Mouse (Mus musculus) embryo, embryonic 10.5 days (tissue): ENCODE measurements around the gene Snn.

Experiments used
- DNase-seq: peaks from one replicate; pipeline ENCODE4 v3.0.0-alpha.2; 2015; ENCODE audit warnings: low spot score

Snn gene

DNA sequence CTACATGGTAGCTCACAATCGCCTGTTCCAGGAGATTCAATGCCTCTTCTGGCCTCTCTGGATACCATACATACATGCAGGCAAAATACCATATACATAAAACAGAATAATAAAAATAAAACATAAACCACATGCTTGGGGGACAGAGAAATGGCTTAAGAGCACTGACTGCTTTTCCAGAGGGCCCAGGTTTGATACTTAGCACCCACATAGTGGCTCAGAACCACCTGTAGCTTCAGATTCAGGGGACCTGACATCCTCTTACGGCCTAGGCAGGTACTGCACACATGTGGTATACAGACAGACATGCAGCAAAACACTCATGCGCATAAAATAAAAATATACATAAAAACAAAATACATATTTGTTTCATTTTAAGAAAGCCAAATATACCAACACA is 25.6 kb downstream of the Snn start:
- no peak for DNase-seq

DNA sequence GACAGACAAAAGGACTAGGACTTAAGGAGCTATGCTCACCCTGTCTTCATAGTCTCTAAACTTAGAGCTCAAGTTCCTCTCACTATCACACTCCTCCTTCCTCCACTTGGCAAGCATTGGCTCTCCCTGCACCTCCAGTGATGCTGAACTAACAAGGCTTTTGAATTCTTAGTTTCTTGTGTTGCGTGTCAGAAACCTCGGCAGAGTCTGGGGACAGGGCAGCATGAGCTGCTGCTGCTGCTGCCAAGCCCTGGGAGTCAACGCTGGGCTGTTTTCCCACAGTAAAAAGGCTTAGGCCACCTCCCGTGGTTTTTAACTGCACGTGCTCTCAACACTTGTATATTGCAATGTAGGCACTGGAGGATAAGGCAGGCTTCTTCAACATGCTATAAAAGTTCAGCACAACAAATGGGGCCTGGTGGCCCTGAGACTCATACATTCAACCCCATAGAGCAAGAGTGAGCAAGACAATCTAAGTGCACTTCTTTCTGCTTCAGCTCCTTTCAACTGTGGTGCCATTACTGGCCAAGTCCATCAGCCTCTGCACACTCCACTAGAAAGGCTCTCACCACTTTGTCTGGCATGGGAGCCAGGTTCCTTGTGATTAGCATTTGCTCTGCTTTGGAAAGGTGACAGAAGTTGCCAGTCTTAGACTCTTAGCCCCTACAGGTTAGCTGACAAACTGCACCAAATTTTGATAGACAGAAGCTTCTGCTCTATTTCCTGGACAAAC is 26.3 kb downstream of the Snn start:
- no peak for DNase-seq

DNA sequence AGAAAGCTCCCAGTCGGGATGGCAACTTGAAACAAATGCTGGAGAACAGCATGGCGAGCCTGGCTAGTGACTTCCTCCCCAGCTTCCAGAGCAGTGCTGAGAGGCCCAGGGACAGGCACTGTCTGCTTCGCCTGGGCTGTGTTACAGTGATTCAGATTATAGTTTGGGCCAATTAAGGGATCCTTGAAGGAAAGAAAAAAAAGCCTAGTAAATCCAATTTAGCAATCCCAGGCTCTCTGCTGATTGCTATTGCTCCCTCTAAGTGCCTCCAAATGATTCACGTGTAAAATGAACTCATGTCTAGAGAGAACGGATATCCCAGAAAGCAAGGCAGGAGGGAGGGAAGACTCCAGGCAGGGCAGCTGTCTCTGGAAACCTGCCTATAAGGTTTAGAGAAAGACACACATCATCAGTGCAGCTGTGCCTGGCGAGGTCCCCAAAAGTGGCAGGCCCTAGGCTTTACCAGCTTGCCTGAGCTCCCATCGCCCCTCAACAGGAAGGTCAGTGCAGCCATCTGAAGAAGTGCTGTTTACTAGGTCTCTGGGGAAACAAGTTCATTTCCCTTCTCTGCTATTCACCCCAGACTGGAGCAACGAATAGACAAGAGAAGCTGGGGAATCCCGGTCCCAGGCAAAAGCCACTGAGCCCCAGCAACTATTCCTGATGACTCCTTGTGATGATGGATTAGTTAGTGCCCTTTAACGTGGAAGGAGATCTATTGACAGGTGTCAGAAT is 30.3 kb downstream of the Snn start:
- DNase-seq: no peak

DNA sequence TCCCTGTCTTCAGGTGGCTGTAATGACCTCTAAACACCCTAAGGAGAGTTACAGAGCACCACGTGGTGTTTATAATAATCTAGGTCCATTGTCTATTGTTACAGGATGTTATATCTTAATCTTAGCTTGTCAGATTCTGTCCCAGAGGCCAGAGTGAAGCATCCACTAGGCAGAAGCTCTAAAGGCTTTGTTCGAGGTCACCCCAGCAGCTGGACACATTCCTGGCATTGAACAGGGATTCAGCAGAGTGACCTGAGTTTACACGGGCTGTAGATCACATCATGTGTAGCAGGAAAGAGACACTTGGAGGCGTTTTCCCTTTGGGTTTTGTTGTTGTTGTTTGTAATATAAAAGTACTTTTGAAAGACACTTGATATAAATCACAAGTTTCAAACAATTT is 31.3 kb downstream of the Snn start:
- no peak for DNase-seq

DNA sequence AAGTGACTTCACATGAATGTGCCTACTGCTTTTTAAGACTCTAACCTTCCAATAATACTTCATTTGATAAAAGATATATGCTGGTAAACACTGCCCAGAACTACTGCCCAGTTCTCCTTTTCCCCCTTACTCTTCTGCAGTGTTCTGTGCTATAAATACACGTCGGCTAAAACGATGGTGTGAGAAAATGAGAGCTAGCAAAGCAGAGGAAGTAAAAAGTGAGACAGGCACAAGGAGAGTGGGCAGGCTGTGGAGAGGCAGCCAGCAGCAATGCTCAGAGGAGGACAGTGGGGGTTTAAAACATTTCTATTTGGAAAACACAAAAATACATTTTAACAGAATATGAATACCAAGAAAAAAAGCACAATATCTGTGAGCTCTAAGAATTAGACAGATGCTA is 31.8 kb downstream of the Snn start:
- no peak for DNase-seq

DNA sequence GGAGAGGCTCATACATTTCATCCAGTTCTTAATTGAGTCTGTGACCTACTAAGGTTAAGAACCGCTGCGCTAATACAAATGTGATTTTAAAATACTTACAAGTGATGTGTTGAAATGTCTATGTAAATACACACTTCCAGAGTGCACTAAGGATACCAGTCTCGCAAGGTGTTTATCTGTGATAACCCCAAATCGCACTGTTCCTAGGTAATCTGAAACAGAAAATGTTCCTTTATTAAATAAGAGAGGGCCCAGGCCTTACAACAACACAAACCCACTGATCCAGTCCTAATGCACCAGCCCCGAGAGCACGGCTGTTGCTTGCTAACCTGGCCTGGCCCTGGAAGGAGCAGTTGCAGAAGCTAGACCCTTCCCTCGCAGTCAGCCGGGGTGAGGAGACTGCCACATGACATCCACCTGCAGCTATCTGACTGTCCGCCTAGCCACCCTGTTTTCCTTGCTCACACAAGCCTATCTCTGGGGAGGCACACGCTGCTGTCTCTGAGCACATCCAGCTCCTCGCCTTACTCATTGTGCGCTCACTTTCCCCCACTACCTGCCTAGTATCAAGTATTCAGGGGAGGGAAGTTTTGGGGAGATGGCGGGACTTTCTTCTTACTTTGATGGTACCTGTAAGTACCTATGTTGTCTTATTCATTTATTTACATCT is 33.1 kb downstream of the Snn start:
- no peak for DNase-seq

DNA sequence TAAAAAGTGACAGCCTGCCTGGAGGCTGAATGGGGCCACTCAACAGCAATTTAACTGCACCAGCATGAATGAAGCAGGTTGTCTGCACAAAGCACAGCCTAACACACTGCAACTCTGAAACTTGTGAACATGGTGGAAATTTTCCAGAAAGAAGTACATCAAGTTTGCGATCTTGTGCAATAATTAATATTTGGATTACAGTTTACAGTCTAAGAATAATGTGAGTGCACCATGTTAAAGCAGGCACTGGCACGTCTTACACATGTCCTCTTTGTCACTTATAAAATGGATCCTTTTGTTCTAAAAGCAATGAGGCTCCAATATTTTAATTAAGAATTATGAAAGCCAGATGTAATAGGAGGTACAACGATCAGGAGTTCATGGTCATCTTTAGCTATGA is 36.6 kb downstream of the Snn start:
- DNase-seq: no peak

DNA sequence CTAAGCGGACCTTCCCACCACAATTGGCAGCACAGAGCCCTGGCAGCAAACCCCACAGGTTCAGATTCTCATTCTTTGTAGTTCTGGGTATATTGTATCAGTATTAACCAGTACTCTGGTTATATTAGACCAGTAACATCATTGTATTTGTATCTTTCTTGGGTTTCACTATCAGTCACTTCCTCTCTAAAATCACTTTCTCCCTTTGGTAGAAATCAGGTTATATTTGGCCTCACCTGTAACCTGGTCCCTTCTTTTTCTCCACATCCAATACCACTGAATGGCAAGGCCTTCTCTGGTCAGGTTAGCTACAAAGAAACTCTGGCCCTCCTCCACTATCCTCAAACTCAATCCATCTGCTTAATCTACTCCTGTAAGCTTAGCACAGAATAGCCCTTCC is 44.2 kb downstream of the Snn start:
- DNase-seq: no peak

DNA sequence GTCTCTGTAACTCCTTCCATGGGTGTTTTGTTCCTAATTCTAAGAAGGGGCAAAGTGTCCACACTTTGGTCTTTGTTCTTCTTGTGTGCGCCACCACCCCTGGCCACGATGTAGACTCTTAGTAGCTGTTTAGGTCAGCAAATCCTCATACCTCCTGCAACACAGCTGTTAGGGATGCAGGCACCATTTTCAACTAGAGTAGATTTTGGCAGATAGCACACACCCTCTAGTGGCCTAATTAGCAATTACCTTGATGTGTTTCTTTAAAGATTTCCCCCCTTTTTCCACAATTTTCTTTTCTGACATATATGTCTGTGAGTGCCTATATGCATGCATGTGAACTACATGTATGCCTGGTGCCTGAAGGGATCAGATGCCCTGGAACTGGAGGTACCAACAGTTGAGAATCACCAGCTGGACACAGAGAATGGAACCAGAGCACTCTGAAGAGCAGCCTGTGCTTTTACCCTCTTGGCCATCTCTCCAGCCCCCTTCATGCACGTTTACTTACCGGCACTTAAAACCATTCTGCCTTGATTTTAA is 48.5 kb downstream of the Snn start:
- DNase-seq: peak; percentile 66

DNA sequence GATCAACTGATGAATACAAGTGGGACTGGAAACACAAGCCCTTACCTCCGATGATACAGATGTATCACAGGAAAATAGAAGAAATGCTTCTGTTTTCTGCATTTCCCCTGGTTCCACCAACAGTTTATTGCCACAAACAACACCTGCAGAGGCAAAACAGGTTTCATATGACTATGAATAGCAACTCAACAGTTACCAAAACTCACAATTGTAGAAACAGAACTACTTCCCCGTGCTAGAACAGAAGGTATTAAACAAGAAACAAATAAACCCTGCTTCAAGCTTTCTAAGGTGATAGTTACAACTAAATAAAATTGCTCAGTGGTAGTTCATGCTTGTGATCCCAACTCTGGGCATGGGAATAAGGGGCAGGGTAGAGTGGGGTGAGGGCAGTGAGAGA is 61.9 kb downstream of the Snn start:
- no peak for DNase-seq

DNA sequence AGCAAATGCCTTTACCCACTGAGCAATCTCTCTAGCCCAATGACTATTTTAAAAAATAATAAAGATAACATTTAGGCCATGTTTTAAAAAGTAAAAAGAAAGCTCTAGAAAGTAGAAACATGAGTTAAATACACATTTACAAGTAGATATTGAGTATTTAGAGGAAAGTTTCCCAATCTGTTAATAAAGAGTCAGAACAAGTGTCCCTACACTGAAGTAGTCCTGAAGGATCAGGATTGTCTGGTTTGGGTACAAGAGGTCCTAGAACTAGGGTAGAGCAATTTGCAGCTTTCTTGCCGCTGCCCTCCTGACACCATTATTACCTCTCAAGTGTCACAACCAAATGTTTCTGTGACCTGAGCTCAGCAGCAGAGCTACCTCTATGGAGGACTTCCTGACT is 63.4 kb downstream of the Snn start:
- DNase-seq: no peak
